Mouse (Mus musculus): ENCODE measurements around the gene Olfr47.
"Not testable (repeated sequence)": the region's sequence is repeated elsewhere in the genome, so short reads cannot be mapped to it uniquely, and the experiment has no call there.

Olfr47 gene

GRCm38 (mm10) chr6:43231255-43231654 is at the start of gene Olfr47:
Gene Olfr47, plus strand, starts transcription at chr6:43231529.
- DNase-seq (ENCODE audit: low spot score in 2 of 2), result not testable (repeated sequence)

GRCm38 (mm10) chr6:43190986-43191385 is 40.3 kb upstream of the Olfr47 start:
- DNase-seq (ENCODE audit: low spot score in 2 of 2), result no peak

- DNase-seq (ENCODE audit: low spot score in 2 of 2), result no peak
Observed at GRCm38 (mm10) chr6:43196781-43197180, 34.5 kb upstream of the Olfr47 start, which contains the start of gene Olfr435. Gene Olfr435, plus strand, starts transcription at chr6:43197146.

GRCm38 (mm10) chr6:43198094-43198493 is 33.2 kb upstream of the Olfr47 start:
- DNase-seq (ENCODE audit: low spot score in 2 of 2), result no peak

- DNase-seq (ENCODE audit: low spot score in 2 of 2), result no peak
Observed at GRCm38 (mm10) chr6:43202786-43203185, 28.5 kb upstream of the Olfr47 start.

- DNase-seq (ENCODE audit: low spot score in 2 of 2), result no peak
Observed at GRCm38 (mm10) chr6:43205355-43205754, 26.0 kb upstream of the Olfr47 start.

- not testable (repeated sequence) for DNase-seq (ENCODE audit: low spot score in 2 of 2)
Observed at GRCm38 (mm10) chr6:43212873-43213272, 18.5 kb upstream of the Olfr47 start, which contains the start of gene Olfr434. Gene Olfr434, plus strand, starts transcription at chr6:43213021.

- no peak for DNase-seq (ENCODE audit: low spot score in 2 of 2)
Observed at GRCm38 (mm10) chr6:43242061-43242460, 10.7 kb downstream of the Olfr47 start.

GRCm38 (mm10) chr6:43247396-43247795 is 16.1 kb downstream of the Olfr47 start:
- DNase-seq (ENCODE audit: low spot score in 2 of 2), result no peak

GRCm38 (mm10) chr6:43252994-43253393 is 21.7 kb downstream of the Olfr47 start:
- no peak for DNase-seq (ENCODE audit: low spot score in 2 of 2)

- no peak for DNase-seq (ENCODE audit: low spot score in 2 of 2)
Observed at GRCm38 (mm10) chr6:43254193-43254926, 23.0 kb downstream of the Olfr47 start.

GRCm38 (mm10) chr6:43260756-43261155 is 29.4 kb downstream of the Olfr47 start:
- no peak for DNase-seq (ENCODE audit: low spot score in 2 of 2)

- peak; percentile 17 to 65 for DNase-seq (ENCODE audit: low spot score in 2 of 2)
Observed at GRCm38 (mm10) chr6:43265363-43266041, 34.2 kb downstream of the Olfr47 start, which contains the start of gene Arhgef5. Gene Arhgef5, plus strand, starts transcription at chr6:43265582.

- no peak for DNase-seq (ENCODE audit: low spot score in 2 of 2)
Observed at GRCm38 (mm10) chr6:43266356-43266755, 35.0 kb downstream of the Olfr47 start.

GRCm38 (mm10) chr6:43272597-43272996 is 41.3 kb downstream of the Olfr47 start:
- no peak for DNase-seq (ENCODE audit: low spot score in 2 of 2)

- no peak for DNase-seq (ENCODE audit: low spot score in 2 of 2)
Observed at GRCm38 (mm10) chr6:43274123-43274522, 42.8 kb downstream of the Olfr47 start.

GRCm38 (mm10) chr6:43278247-43278646 is 46.9 kb downstream of the Olfr47 start:
- no peak for DNase-seq (ENCODE audit: low spot score in 2 of 2)

GRCm38 (mm10) chr6:43280481-43280880 is 49.2 kb downstream of the Olfr47 start:
- DNase-seq (ENCODE audit: low spot score in 2 of 2), result no peak

All from spleen, postnatal 4 days (tissue).